Mouse (Mus musculus) kidney, adult 2 months (tissue): ENCODE data around the gene Creld1.

Experiments used
- CTCF ChIP-seq: fragments of 200-500 bp; conservative IDR thresholded peaks from 2 replicates; pipeline ENCODE4 v1.5.1; 2011; ENCODE audit warnings: low read depth, mild to moderate bottlenecking, control low read depth, low read length, moderate library complexity, mixed read lengths; ENCODE audit not compliant: insufficient read depth, insufficient read length
- POLR2A ChIP-seq: fragments of 200-500 bp; IDR thresholded peaks from one replicate; pipeline ENCODE4 v1.6.1; 2011; ENCODE audit warnings: low read depth, low read length, control low read depth

GRCm38 (mm10) chr6:113480555-113481373 lies 2.3 kb upstream of the Creld1 start:
- TF ChIP-seq POLR2A (no peak), CTCF (no peak)
